Mouse (Mus musculus): ENCODE data around the gene Cpsf7. TPM values are rescaled to one million over a fixed set of nuclear protein-coding genes. Genes with fewer than 3 reads are reported as not detected.

Cpsf7 gene
- polyA plus RNA-seq (2014; fragmentation: Illumina TruSeq; extraction: RNeasy Lipid Tissue Mini Kit (QIAGEN cat#74804); ENCODE audit: low read depth, low replicate concordance) = 61.8 TPM

DNA sequence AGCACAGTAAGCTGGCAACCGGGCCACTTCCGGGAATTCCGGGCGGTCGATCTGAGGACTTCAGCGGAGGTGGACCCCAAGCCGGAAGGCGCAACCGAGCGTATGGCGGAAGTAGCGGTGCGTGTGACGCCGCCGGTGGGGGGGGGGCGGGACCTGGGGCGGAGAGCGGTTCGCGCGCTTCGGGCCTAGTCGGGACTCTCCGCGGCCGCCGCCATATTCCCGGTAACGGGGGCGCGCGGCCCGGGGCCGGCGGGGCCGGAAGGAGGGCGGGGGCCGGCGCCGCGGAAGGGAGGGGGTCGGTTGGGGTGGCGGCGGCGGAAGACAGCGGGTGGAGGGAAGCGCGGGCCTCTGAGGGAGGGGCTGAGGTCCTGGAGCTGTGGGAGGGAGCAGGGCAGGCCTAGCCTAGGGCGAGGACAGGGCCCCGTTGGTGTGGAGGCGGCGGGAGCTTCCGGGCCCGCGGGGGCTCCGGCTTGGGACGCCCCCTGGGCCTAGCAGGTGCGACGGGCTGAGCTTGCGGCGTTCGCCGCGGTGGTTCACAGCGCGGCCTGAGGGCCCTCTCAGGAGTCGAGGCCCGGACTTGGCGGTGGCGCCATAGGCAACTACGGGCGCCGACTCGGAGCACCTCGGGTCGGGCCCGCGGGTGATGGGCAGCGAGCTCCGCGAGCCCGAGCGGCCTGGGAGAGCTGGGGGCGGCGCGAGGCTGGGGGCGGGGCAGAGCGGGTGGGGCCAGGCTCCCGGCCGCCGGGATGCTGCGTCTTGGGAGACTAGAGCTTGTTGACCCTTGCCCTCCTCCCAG, at the start of gene Cpsf7:
Gene Cpsf7, plus strand, starts transcription at position 161 of the 796 bp plus-strand sequence.

DNA sequence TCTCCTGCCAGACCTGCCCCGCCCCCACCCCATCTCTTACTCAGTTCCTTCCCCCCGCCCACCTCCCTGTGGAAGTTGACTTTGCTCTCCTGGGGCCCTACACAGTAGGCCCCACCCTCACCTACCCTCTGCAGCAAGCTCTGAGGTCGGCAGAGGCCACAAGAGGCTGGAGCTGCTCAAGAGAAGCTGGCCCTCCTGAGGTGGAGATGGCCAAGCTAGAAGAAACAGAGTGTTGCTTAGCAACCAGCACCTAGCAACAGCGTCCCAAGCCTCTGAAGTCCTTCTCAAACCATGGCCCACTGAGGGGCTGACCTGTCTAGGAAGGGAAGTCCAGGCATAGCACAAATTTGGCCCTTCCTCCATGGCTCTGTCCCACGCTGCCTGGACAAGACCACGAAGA, 42.4 kb upstream of the Cpsf7 start, which contains the start of gene Ppp1r32:
Gene Ppp1r32, minus strand, starts transcription at position 226 of the 400 bp plus-strand sequence.

GRCm38 (mm10) chr19:10525910-10526309, 844 bp downstream of the Cpsf7 start, which contains the start of gene Sdhaf2:
Gene Sdhaf2 (minus strand): TSS chr19:10526142.

DNA sequence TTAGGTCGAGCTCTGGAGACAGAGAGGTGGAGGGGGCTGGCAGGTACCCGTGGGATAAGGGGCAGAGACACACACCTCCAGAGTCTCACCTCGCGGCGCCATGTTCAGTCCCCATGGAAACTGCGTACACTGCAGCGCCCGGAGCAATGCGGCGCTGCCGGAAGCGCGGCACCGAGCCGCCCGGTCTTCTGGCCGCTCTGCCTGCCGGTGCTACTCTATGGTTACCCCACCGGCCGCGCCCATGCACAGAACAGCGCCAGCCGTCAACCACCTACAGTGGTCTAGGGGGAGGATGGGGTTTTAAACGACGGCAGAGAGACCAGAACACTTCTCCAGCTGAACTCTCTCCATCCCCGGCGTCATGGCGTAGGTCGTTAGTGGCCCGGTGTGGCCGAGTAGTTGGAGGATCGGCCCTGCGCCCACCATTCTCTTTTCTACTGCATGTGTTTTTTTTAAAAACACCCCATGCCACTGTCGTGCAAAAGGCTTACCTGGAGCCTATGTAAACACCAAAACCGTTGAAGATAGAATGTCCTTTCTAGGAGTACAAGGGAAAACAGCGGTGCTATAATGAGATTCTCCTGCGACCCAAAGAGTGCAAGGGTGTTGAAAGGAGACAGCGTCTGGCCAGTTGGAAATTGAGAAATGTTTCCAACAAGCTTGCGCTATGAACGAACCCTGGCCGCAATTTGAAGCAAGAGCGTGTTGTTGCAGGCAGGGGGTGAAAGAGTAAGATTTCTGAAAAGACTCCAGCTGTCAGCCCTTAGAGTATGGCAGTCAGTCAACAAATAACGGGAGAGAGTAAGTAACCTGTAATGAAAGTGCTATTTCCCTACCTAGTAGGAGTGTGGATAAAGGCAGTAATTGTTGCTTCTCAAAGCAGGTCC, 30.8 kb downstream of the Cpsf7 start, which contains the start of gene Tmem216:
Gene Tmem216, minus strand, starts transcription at position 615 of the 887 bp plus-strand sequence.

GRCm38 (mm10) chr19:10576690-10577561, 51.9 kb downstream of the Cpsf7 start, which contains the start of the genes Cyb561a3 and Tmem138:
Gene Cyb561a3 (plus strand): TSS chr19:10577172.
Gene Tmem138 (minus strand): TSS chr19:10577362.

Other genes with a start within 250 kb of the Cpsf7 start
- gene Dagla, start 220.4 kb upstream of the Cpsf7 start, polyA plus RNA-seq (2014; fragmentation: Illumina TruSeq; extraction: RNeasy Lipid Tissue Mini Kit (QIAGEN cat#74804); ENCODE audit: low read depth, low replicate concordance) = 0.17 TPM
- gene Syt7, start 136.2 kb upstream of the Cpsf7 start, polyA plus RNA-seq (2014; fragmentation: Illumina TruSeq; extraction: RNeasy Lipid Tissue Mini Kit (QIAGEN cat#74804); ENCODE audit: low read depth, low replicate concordance) = 7.2 TPM
- gene Lrrc10b, start 67.8 kb upstream of the Cpsf7 start, polyA plus RNA-seq (2014; fragmentation: Illumina TruSeq; extraction: RNeasy Lipid Tissue Mini Kit (QIAGEN cat#74804); ENCODE audit: low read depth, low replicate concordance) = 0.35 TPM
- not detected for gene Ppp1r32, start 42.3 kb upstream of the Cpsf7 start, polyA plus RNA-seq (2014; fragmentation: Illumina TruSeq; extraction: RNeasy Lipid Tissue Mini Kit (QIAGEN cat#74804); ENCODE audit: low read depth, low replicate concordance)
- 105 TPM for gene Sdhaf2, start 876 bp downstream of the Cpsf7 start, polyA plus RNA-seq (2014; fragmentation: Illumina TruSeq; extraction: RNeasy Lipid Tissue Mini Kit (QIAGEN cat#74804); ENCODE audit: low read depth, low replicate concordance)
- 6.6 TPM for gene Tmem216, start 31.0 kb downstream of the Cpsf7 start, polyA plus RNA-seq (2014; fragmentation: Illumina TruSeq; extraction: RNeasy Lipid Tissue Mini Kit (QIAGEN cat#74804); ENCODE audit: low read depth, low replicate concordance)
- gene Cyb561a3, start 51.9 kb downstream of the Cpsf7 start, polyA plus RNA-seq (2014; fragmentation: Illumina TruSeq; extraction: RNeasy Lipid Tissue Mini Kit (QIAGEN cat#74804); ENCODE audit: low read depth, low replicate concordance) = 3.1 TPM
- gene Tmem138, start 52.1 kb downstream of the Cpsf7 start, polyA plus RNA-seq (2014; fragmentation: Illumina TruSeq; extraction: RNeasy Lipid Tissue Mini Kit (QIAGEN cat#74804); ENCODE audit: low read depth, low replicate concordance) = 5.6 TPM
- 103 TPM for gene Ddb1, start 80.1 kb downstream of the Cpsf7 start, polyA plus RNA-seq (2014; fragmentation: Illumina TruSeq; extraction: RNeasy Lipid Tissue Mini Kit (QIAGEN cat#74804); ENCODE audit: low read depth, low replicate concordance)
- 3.4 TPM for gene Tkfc, start 80.4 kb downstream of the Cpsf7 start, polyA plus RNA-seq (2014; fragmentation: Illumina TruSeq; extraction: RNeasy Lipid Tissue Mini Kit (QIAGEN cat#74804); ENCODE audit: low read depth, low replicate concordance)
- gene Vwce, start 108.9 kb downstream of the Cpsf7 start, polyA plus RNA-seq (2014; fragmentation: Illumina TruSeq; extraction: RNeasy Lipid Tissue Mini Kit (QIAGEN cat#74804); ENCODE audit: low read depth, low replicate concordance) = not detected
- gene Pga5, start 152.8 kb downstream of the Cpsf7 start, polyA plus RNA-seq (2014; fragmentation: Illumina TruSeq; extraction: RNeasy Lipid Tissue Mini Kit (QIAGEN cat#74804); ENCODE audit: low read depth, low replicate concordance) = not detected
- gene Vps37c, start 163.5 kb downstream of the Cpsf7 start, polyA plus RNA-seq (2014; fragmentation: Illumina TruSeq; extraction: RNeasy Lipid Tissue Mini Kit (QIAGEN cat#74804); ENCODE audit: low read depth, low replicate concordance) = 3.1 TPM
- not detected for gene Cd5, start 213.7 kb downstream of the Cpsf7 start, polyA plus RNA-seq (2014; fragmentation: Illumina TruSeq; extraction: RNeasy Lipid Tissue Mini Kit (QIAGEN cat#74804); ENCODE audit: low read depth, low replicate concordance)